ENCODE assay signal across 8 mouse cellular contexts in genomic region chr7:78846737-78847434, GRCm38 (mm10). TPM values are rescaled to one million over a fixed set of nuclear protein-coding genes. Genes with fewer than 3 reads are reported as not detected.
DNase-seq lines count a peak whose midpoint lies in the region; ATAC-seq and TF ChIP-seq lines count a peak whose summit lies in the region.

Gene Det1 (minus strand): TSS chr7:78847263.

- H3K9ac ChIP-seq in lung, postnatal 0 days (replicated peaks; ENCODE audit: low read depth), result peak within 1 kb of the TSS; percentile 80

- peak; percentile 96 for TF ChIP-seq CTCF in lung, postnatal 0 days (IDR thresholded peaks at IDR 0.05)

- H3K4me3 ChIP-seq in hindbrain, embryonic 10.5 days, result peak within 1 kb of the TSS; percentile 89
- H3K4me3 ChIP-seq in lung, postnatal 0 days (ENCODE audit: low read depth, low read length), result peak within 1 kb of the TSS; percentile 89

- peak; percentile 99 for ATAC-seq in frontal cortex, adult (ENCODE audit: low TSS enrichment)
- peak; percentile 94 for ATAC-seq in lung, postnatal 0 days

- H3K4me1 ChIP-seq in hindbrain, embryonic 10.5 days (replicated peaks), result peaks cover 17% of the 10 kb centered on the region
- H3K4me1 ChIP-seq in lung, postnatal 0 days (ENCODE audit: insufficient read depth, low read depth, low read length), result no peaks in the 10 kb centered on the region

- no peak for TF ChIP-seq EP300 in lung, postnatal 0 days (IDR thresholded peaks at IDR 0.05)

- peak within 1 kb of the TSS; percentile 97 for H3K27ac ChIP-seq in hindbrain, embryonic 10.5 days
- peak within 1 kb of the TSS; percentile 39 for H3K27ac ChIP-seq in lung, postnatal 0 days (ENCODE audit: low read length)

- under 1% methylated on average over 54 of the region's 54 CpGs for WGBS in hindbrain, embryonic 10.5 days
- WGBS in lung, postnatal 0 days, result under 1% methylated on average over 54 of the region's 54 CpGs

- H3K27me3 ChIP-seq in hindbrain, embryonic 10.5 days (ENCODE audit: insufficient read depth, poor library complexity, severe bottlenecking), result no peaks in the 10 kb centered on the region
- no peaks in the 10 kb centered on the region for H3K27me3 ChIP-seq in lung, postnatal 0 days (replicated peaks; ENCODE audit: insufficient read depth, low read length)

- peak within 1 kb of the TSS; percentile 66 for H3K4me2 ChIP-seq in lung, postnatal 0 days (replicated peaks; ENCODE audit: low read depth, low read length)

- H3K9me3 ChIP-seq in hindbrain, embryonic 10.5 days, result no peaks in the 10 kb centered on the region
- no peaks in the 10 kb centered on the region for H3K9me3 ChIP-seq in lung, postnatal 0 days (ENCODE audit: low read length)

- DNase-seq in MN1 (ENCODE audit: low spot score), result peak; percentile 93
- DNase-seq in cerebellum, adult 9-10 months, result peak; percentile 87
- DNase-seq in hindbrain, embryonic 10.5 days (ENCODE audit: low spot score), result peak; percentile 94
- DNase-seq in layer of hippocampus, adult 9-11 months, result peak; percentile 91
- peak; percentile 93 for DNase-seq in lung, postnatal 0 days (ENCODE audit: low spot score)
- peak; percentile 88 for DNase-seq in ovary, postnatal 14 days (ENCODE audit: low spot score)
- DNase-seq in thymus, postnatal 14 days, result peak; percentile 95

- H3K36me3 ChIP-seq in hindbrain, embryonic 10.5 days, result peaks cover 24% of the 10 kb centered on the region
- H3K36me3 ChIP-seq in lung, postnatal 0 days (ENCODE audit: insufficient read depth, low read length), result peaks cover 12% of the 10 kb centered on the region

RNA-seq across cellular contexts. Expression of gene Det1, which starts in this region (rescaled TPM):
- polyA plus RNA-seq in hindbrain, embryonic 10.5 days (2016; fragmentation: Nextera tagmentation; extraction: Ambion mirVana), result 20.9 and 21.2 TPM in 2 replicates
- 7.8 and 8.5 TPM in 2 replicates for polyA plus RNA-seq in lung, postnatal 0 days (2015; fragmentation: Nextera tagmentation; extraction: Ambion mirVana)

Comparison
In these comparisons a context has a peak if more than half of its experiments do, and no peak if none do; other contexts are left out.
1. Peak in every context shown above with its lines: DNase-seq, ATAC-seq, H3K4me3 ChIP-seq and H3K27ac ChIP-seq.